Mouse (Mus musculus): ENCODE data around the gene Tmprss11d. TPM values are rescaled to one million over a fixed set of nuclear protein-coding genes. Genes with fewer than 3 reads are reported as not detected.

Tmprss11d gene
- total and polyA plus RNA-seq, 3 experiments: not detected

- no peak for DNase-seq (ENCODE audit: extremely low read depth)
- Histone ChIP-seq H3K79me2 (replicated peaks; ENCODE audit: control insufficient read depth, extremely low read depth, insufficient read depth, poor library complexity, severe bottlenecking) (no peaks in the 10 kb centered on the region), H3K4me3 (replicated peaks in 1 of 3; ENCODE audit: low read depth in 2 of 3, low read length in 2 of 3, poor library complexity in 1 of 3) (no peak overlapping the region), H3K36me3 (replicated peaks in 1 of 2; ENCODE audit: control insufficient read depth in 1 of 2, insufficient read depth in 1 of 2, low read length in 1 of 2) (no peaks in the 10 kb centered on the region), H3K9ac (ENCODE audit: insufficient read depth, low read depth) (no peak overlapping the region), H3K27ac (ENCODE audit: insufficient read depth, low read depth) (no peak overlapping the region), H3K4me1 (ENCODE audit: control insufficient read depth in 1 of 2, insufficient read depth in 2 of 2) (no peaks in the 10 kb centered on the region), H3K4me2 (ENCODE audit: insufficient read depth, low read depth, poor library complexity, severe bottlenecking) (no peak overlapping the region), H3K27me3 (replicated peaks) (no peaks in the 10 kb centered on the region), H3K9me3 (replicated peaks; ENCODE audit: low read length) (no peaks in the 10 kb centered on the region)
- in situ Hi-C loops (cut with MboI; ENCODE audit: low pct_ligation_motif_present, low pct_unique_long_range_greater_than_20kb, low sequenced_read_pairs): no loop called here
- no peak for TF ChIP-seq USF2 (conservative IDR thresholded peaks at IDR 0.05; ENCODE audit: low read depth, low read length)
- no peak for TF ChIP-seq CHD1 (IDR thresholded peaks at IDR 0.05; ENCODE audit: low read depth, low read length)
- TF ChIP-seq MAZ (IDR thresholded peaks at IDR 0.05; ENCODE audit: low read depth, low read length): no peak
- TF ChIP-seq ZMIZ1 (IDR thresholded peaks at IDR 0.05; ENCODE audit: low read depth, low read length): no peak
- TF ChIP-seq CHD2 (IDR thresholded peaks at IDR 0.05; ENCODE audit: low read length): no peak
- no peak for TF ChIP-seq SMC3 (IDR thresholded peaks at IDR 0.05; ENCODE audit: low read depth, low read length)
- no peak for TF ChIP-seq ZNF384 (IDR thresholded peaks at IDR 0.05; ENCODE audit: low read depth, low read length)
- dilution Hi-C loops (cut with MboI; ENCODE audit: extremely low pct_ligation_motif_present, extremely low pct_unique_long_range_greater_than_20kb, low sequenced_read_pairs): no loop called here
These were observed 69.3 kb downstream of the Tmprss11d start for GRCm38 (mm10) chr5:86303877-86304276.

GRCm38 (mm10) chr5:86289208-86289607, 84.0 kb downstream of the Tmprss11d start, which contains the start of gene Tmprss11c:
Gene Tmprss11c, minus strand, starts transcription at chr5:86289308.
- in situ Hi-C loops (cut with MboI; ENCODE audit: low pct_ligation_motif_present, low pct_unique_long_range_greater_than_20kb, low sequenced_read_pairs) (no loop called here), dilution Hi-C loops (cut with MboI; ENCODE audit: extremely low pct_ligation_motif_present, extremely low pct_unique_long_range_greater_than_20kb, low sequenced_read_pairs) (no loop called here)

More at GRCm38 (mm10) chr5:86289208-86289607, 84.0 kb downstream of the Tmprss11d start, which contains the start of gene Tmprss11c:
- no peaks in the 10 kb centered on the region for H3K4me1 ChIP-seq (ENCODE audit: control insufficient read depth in 1 of 2, insufficient read depth in 2 of 2)
- no peak within 1 kb of the TSS for H3K9ac ChIP-seq (ENCODE audit: insufficient read depth, low read depth)
- no peaks in the 10 kb centered on the region for H3K27me3 ChIP-seq (replicated peaks)
- no peak within 1 kb of the TSS for H3K27ac ChIP-seq (ENCODE audit: insufficient read depth, low read depth)
- no peaks in the 10 kb centered on the region for H3K36me3 ChIP-seq (replicated peaks in 1 of 2; ENCODE audit: control insufficient read depth in 1 of 2, insufficient read depth in 1 of 2, low read length in 1 of 2)
- H3K4me2 ChIP-seq (ENCODE audit: insufficient read depth, low read depth, poor library complexity, severe bottlenecking): no peak within 1 kb of the TSS
- no peak within 1 kb of the TSS for H3K4me3 ChIP-seq (replicated peaks in 1 of 3; ENCODE audit: low read depth in 2 of 3, low read length in 2 of 3, poor library complexity in 1 of 3)
- TF ChIP-seq JUN (IDR thresholded peaks at IDR 0.05; ENCODE audit: insufficient read depth, low read depth, low read length): no peak
- no peak for TF ChIP-seq USF2 (conservative IDR thresholded peaks at IDR 0.05; ENCODE audit: low read depth, low read length)
- no peak for TF ChIP-seq NRF1 (IDR thresholded peaks at IDR 0.05; ENCODE audit: low read depth, low read length)
- no peak for TF ChIP-seq MAFK (IDR thresholded peaks at IDR 0.05; ENCODE audit: insufficient replicate concordance, low read length)
- no peak for TF ChIP-seq JUND (conservative IDR thresholded peaks at IDR 0.05; ENCODE audit: low read depth, low read length)
- no peak for TF ChIP-seq CTCF (conservative IDR thresholded peaks at IDR 0.05 in 1 of 2, IDR thresholded peaks at IDR 0.05 in 1 of 2; ENCODE audit: low read depth in 2 of 2, low read length in 2 of 2)
- no peak for TF ChIP-seq NELFE (IDR thresholded peaks at IDR 0.05; ENCODE audit: low read depth, low read length)
- TF ChIP-seq KAT2A (IDR thresholded peaks at IDR 0.05; ENCODE audit: insufficient replicate concordance, low read length): no peak
- TF ChIP-seq TBP (conservative IDR thresholded peaks at IDR 0.05; ENCODE audit: low read depth, low read length): no peak
- TF ChIP-seq ETS1 (conservative IDR thresholded peaks at IDR 0.05; ENCODE audit: low read depth, low read length): no peak
- no peak for TF ChIP-seq CHD1 (IDR thresholded peaks at IDR 0.05; ENCODE audit: low read depth, low read length)
- TF ChIP-seq EP300 (IDR thresholded peaks at IDR 0.05; ENCODE audit: low read length): no peak
- no peak for TF ChIP-seq USF1 (IDR thresholded peaks at IDR 0.05; ENCODE audit: low read depth, low read length)
- no peak for TF ChIP-seq MXI1 (IDR thresholded peaks at IDR 0.05; ENCODE audit: low read depth, low read length)
- no peak for TF ChIP-seq ZC3H11A (IDR thresholded peaks at IDR 0.05; ENCODE audit: low read depth, low read length)
- TF ChIP-seq ZMIZ1 (IDR thresholded peaks at IDR 0.05; ENCODE audit: low read depth, low read length): no peak
- H3K9me3 ChIP-seq (replicated peaks; ENCODE audit: low read length): no peaks in the 10 kb centered on the region
- H3K79me2 ChIP-seq (replicated peaks; ENCODE audit: control insufficient read depth, extremely low read depth, insufficient read depth, poor library complexity, severe bottlenecking): no peaks in the 10 kb centered on the region
- no peak for DNase-seq (ENCODE audit: extremely low read depth)

Other genes with a start within 250 kb of the Tmprss11d start
- gene Uba6, start 200.6 kb downstream of the Tmprss11d start, total RNA-seq (2012; rRNA removed): 15.2 and 18.9 TPM in 2 replicates
- 27.3 and 32.0 TPM in 2 replicates for gene Uba6, start 200.6 kb downstream of the Tmprss11d start, total RNA-seq (2014; rRNA removed)
- 15.6 and 15.9 TPM in 2 replicates for gene Uba6, start 200.6 kb downstream of the Tmprss11d start, polyA plus RNA-seq (2012; ENCODE audit: insufficient read length, low read depth)
- gene Gnrhr, start 175.5 kb downstream of the Tmprss11d start, total RNA-seq (2012; rRNA removed): not detected in 2 replicates
- not detected in 2 replicates for gene Gnrhr, start 175.5 kb downstream of the Tmprss11d start, total RNA-seq (2014; rRNA removed)
- not detected in 2 replicates for gene Gnrhr, start 175.5 kb downstream of the Tmprss11d start, polyA plus RNA-seq (2012; ENCODE audit: insufficient read length, low read depth)
- not detected in 2 replicates for gene Tmprss11c, start 84.1 kb downstream of the Tmprss11d start, total RNA-seq (2012; rRNA removed)
- not detected in 2 replicates for gene Tmprss11c, start 84.1 kb downstream of the Tmprss11d start, total RNA-seq (2014; rRNA removed)
- not detected in 2 replicates for gene Tmprss11c, start 84.1 kb downstream of the Tmprss11d start, polyA plus RNA-seq (2012; ENCODE audit: insufficient read length, low read depth)
- not detected in 2 replicates for gene Tmprss11a, start 95.6 kb upstream of the Tmprss11d start, total RNA-seq (2012; rRNA removed)
- not detected in 2 replicates for gene Tmprss11a, start 95.6 kb upstream of the Tmprss11d start, total RNA-seq (2014; rRNA removed)
- not detected in 2 replicates for gene Tmprss11a, start 95.6 kb upstream of the Tmprss11d start, polyA plus RNA-seq (2012; ENCODE audit: insufficient read length, low read depth)
- not detected in 2 replicates for gene Tmprss11g, start 145.2 kb upstream of the Tmprss11d start, total RNA-seq (2012; rRNA removed)
- not detected in 2 replicates for gene Tmprss11g, start 145.2 kb upstream of the Tmprss11d start, total RNA-seq (2014; rRNA removed)
- not detected in 2 replicates for gene Tmprss11g, start 145.2 kb upstream of the Tmprss11d start, polyA plus RNA-seq (2012; ENCODE audit: insufficient read length, low read depth)